Mouse (Mus musculus) mouse trophoblast stem cell (cell line): ENCODE data around the gene Paqr8.

ENCODE experiments used
- in situ Hi-C, 2 experiments: fragments of 300-500 bp; cut with MseI, MboI; formaldehyde crosslinking; loops; 2 replicates in 1 of 2; 3 replicates in 1 of 2; pipeline ENCODE4 v1.15.1; 2025

Gene Paqr8

DNA sequence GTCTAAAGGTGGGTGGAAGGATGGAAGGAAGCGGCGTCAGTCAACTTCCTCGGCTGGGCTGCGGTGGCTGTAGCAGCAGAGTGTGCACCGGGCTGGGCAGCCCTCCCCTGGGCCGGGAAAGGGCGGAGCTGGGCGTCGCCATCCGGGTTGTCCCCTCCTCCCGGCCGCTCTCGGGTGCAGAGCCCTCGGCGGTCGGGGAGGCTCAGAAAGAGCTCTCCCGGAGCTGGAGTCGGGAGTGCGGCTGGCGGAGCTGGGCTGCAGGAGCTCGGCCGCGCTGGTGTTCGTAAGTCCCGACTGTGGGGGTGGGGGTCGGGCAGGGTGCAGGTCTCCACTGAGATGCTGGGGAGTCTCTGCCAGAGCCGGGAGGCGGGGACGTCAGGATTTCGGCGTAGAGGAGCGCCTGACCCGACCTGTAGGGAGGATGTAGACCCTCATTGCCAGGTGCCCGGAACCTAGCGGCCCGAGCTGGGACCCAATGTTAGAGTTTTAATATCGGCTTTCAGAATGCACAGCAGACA is at the start of gene Paqr8:
Paqr8 (plus strand) TSS at position 203 of the 518 bp plus-strand sequence.
- in situ Hi-C loops = no loop called here

GRCm38 (mm10) chr1:20856924-20857902 is 33.2 kb upstream of the Paqr8 start:
- in situ Hi-C loops = no loop called here

DNA sequence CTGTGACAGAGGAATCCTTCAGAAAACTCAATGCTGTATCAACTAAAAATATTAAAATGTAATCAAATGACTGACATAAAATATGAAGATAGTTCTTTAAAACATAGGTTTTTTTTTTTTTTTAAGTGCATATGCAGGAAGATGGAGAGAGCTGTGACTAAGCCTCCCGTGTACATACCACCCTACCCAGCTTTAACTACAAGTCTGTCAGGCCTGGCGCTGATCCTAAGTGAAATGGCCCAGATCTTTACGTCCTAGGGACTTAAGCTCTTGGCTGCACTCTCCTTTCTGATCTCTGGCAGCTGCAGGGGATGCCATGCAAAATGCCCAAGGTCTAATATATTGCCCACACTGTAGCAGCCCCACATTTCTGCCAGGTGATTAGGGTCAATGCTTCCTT is 29.6 kb upstream of the Paqr8 start:
- in situ Hi-C loops = no loop called here

- in situ Hi-C loops = no loop called here
These were observed 28.5 kb upstream of the Paqr8 start for GRCm38 (mm10) chr1:20861865-20862264.

GRCm38 (mm10) chr1:20863452-20864172 is 26.8 kb upstream of the Paqr8 start:
- in situ Hi-C loops = no loop called here

DNA sequence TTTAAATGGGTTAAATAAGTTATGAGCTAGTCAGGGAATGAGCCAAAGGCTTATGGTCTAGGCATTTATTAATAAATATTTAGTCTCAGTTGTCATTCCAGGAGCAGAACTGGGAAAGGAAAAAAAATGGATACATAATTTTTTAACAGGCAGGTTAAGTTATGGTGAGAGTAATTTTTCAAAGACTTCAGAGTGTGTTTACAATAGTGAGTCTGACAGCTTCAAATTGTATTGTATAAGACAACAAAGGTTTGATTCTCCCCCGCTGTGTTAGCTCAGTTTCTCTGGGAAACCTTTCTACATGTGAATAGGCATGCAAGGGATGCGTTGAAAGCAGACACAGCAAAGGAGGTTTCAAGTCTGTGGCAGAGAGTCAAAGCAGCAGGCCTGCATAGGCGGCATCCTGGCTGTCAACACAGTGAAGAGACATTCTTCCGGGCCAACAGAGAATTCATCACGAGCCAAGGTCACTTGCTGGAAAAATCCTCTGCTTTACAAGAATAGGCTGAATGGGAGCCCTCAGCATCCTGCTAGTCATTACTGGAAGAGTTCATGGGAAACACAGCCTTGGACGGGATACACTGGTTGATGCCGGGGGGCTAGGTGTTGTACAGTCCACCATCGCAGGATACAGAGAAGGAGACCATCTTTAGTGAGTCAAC is 23.0 kb upstream of the Paqr8 start:
- in situ Hi-C loops = no loop called here

- in situ Hi-C loops = no loop called here
These were observed 22.4 kb upstream of the Paqr8 start for GRCm38 (mm10) chr1:20868036-20868435.

GRCm38 (mm10) chr1:20870887-20871286 is 19.5 kb upstream of the Paqr8 start:
- in situ Hi-C loops = no loop called here

DNA sequence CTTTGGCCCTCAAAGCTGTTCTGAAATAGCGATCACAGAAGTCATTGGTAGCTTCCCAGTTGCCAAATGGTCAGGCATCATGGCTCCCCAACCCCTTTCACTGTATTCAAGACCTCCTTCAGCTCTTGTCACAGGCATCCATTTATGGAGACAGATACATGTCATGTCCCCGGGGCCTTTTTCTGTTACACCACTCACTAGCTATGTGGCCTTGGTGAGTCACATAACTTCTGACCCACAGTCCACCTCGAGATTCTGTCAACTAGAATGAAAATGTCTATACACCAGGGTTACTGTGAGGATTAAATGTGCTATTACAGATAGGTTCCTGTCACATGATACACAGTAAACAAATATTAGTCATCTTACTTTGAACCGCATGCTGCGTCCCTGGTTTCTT is 17.9 kb upstream of the Paqr8 start:
- in situ Hi-C loops = no loop called here

DNA sequence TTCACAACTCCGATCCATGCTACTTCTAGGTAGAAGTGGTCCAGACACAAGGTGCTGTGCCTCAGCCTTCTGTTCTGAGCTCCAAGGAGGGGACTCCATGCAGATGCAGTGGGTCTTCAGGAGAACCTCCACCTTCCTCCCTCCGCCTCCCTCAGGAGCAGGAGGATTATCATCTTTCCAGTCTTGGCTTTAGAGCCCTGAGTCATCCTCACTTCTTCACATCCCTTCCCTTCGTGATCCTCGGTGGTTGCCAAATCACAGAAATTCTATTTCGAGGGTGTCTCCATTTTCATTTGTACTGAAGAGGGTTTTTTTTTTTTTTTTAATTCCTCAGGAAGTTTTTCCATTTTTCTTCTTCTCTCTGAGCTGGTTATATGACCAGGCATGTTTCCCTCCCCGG is 16.3 kb upstream of the Paqr8 start:
- in situ Hi-C loops = no loop called here

- in situ Hi-C loops = no loop called here
These were observed 13.1 kb upstream of the Paqr8 start for GRCm38 (mm10) chr1:20877355-20877754.

GRCm38 (mm10) chr1:20879361-20879760 is 11.0 kb upstream of the Paqr8 start:
- in situ Hi-C loops = no loop called here

GRCm38 (mm10) chr1:20883079-20883478 is 7.3 kb upstream of the Paqr8 start:
- in situ Hi-C loops = no loop called here

DNA sequence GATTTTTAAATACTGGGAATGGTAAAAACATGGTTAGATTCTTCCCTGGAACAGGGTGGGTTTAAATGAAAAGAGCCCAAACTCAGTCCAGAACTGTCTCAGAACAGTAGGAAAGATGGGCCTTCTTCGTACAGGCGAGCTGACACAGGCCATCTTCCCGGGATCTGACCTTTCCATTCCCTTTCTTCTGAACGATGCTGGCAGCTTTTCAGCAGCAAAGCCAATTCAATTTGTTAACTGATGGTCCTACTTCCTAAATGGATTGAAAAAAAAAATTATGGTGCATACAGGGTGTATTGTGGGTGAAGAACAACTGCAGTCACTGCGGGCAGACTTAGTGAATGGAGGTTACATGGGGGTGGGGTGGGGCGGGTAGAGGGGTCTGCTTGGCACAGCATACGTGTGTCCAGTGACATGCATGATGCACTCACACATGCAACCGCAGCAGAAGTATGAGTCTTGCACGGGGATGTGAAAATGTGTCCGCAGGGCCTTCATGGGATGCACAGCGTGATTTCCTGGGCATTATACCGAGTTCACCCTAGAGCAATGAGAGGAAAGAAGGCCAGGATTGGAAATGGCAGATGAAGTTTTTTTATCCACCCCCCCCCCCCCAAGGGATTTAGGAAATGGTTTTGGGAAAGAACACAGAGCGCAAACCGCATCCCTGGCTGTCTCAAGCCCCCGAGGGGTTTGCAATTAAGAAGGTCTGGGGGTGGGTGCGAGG is 566 bp upstream of the Paqr8 start:
- in situ Hi-C loops = no loop called here

GRCm38 (mm10) chr1:20890941-20891399 is 564 bp downstream of the Paqr8 start:
- in situ Hi-C loops = no loop called here

DNA sequence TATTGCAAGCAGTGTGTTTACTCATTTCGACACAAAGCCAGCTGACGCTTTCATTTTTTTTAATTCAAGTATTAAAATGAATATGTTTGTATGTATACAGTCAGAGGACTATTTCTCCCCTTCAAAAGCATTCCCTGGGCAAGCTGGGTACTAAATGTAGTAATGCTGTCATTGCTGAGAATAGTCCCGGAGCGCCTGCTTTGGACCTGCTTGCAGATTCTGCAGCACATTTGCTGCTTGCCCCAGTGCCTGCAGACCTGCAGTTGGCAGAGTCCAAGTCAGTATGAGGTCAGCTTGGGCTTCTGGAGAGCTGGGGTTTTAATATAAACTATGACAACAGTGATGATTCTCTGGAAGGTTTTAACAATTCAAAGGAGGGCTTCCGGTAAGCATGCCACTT is 2.7 kb downstream of the Paqr8 start:
- in situ Hi-C loops = no loop called here

GRCm38 (mm10) chr1:20898391-20898790 is 8.0 kb downstream of the Paqr8 start:
- in situ Hi-C loops = no loop called here

- in situ Hi-C loops = no loop called here
These were observed 9.9 kb downstream of the Paqr8 start for GRCm38 (mm10) chr1:20900336-20900735.

DNA sequence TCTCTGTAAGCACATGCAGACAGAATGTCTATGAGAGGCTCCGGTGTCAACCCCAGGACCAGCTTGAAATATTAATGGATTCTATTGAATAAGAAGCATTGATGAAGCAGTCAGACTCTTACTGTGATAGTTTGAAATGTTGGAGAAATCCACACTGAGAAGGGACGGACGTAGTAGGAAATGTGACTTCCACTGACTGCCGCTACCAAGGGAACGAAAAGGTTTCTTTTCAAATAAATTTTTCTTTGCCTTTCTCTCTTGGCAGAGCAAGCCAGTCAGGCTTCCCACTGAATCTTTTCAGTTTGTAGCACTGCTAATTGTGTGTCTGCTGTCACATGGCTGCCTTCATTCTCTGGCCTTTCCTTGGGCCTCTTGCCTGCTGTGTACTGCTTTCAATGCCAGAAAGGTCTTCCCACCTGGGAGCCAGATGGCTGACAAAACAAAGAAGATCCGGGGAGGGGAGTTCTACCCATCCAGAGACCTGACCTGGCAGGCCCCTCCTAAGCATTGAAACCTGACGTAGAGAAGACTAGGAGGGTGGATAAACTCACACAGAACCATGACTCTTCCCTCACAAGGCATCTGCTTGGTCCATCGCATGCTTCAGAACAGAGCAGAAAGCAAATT is 15.2 kb downstream of the Paqr8 start:
- in situ Hi-C loops = no loop called here

DNA sequence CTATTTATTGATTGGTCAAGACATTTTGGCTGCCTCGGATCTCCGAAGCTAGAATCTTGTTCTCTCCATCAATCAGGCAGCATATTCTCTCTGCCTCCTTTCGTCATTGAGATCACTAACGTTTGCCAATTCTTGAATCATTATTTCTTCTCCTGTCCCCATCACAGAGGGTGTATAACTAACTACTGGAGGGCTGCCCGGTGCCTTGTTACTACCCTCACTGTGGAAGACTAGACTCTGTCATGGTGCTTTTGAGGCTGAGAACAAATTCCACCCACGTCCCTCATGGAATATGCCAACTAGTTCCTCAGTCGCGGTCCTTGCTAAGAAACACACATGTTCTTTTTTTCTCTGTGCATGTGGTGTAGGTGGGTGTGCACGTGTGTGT is 15.7 kb downstream of the Paqr8 start:
- in situ Hi-C loops = no loop called here

DNA sequence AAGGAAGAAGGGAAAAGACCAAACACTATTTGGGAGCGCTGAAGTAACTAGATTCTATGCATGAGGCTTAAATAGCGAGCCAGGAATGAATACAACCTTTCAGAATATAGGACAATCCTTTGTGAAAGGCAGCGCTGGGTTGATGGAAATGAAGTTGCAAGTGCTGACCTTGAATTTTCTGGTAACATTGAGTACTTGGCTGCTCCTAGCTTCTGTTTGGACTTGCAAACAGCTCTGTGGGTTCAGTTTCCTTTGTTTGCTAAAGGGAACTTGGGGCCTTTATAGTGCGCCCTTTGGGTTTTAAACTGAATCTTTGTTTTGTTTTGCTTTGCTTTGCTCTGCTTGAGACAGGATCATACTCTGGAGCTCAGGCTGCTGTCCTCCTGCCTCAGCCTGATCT is 18.1 kb downstream of the Paqr8 start:
- in situ Hi-C loops = no loop called here
